Mouse (Mus musculus): ENCODE measurements around the gene Tgm4.

GRCm38 (mm10) chr9:123115566-123115965, 81.0 kb downstream of the Tgm4 start:
- no peak for TF ChIP-seq POLR2A (IDR thresholded peaks at IDR 0.05; ENCODE audit: low read depth, low read length)
- TF ChIP-seq CTCF (conservative IDR thresholded peaks at IDR 0.05; ENCODE audit: insufficient read depth, insufficient read length, low read depth, low read length) = no peak

All from kidney, adult 2 months (tissue).